Mouse (Mus musculus): Measurements from ENCODE around the gene Syne4.

GRCm38 (mm10) chr7:30289071-30289713 is 25.4 kb upstream of the Syne4 start:
- TF ChIP-seq CTCF (IDR thresholded peaks at IDR 0.05) (no peak), EP300 (IDR thresholded peaks at IDR 0.05) (no peak)

All from lung, postnatal 0 days (tissue).